Mouse (Mus musculus) midbrain, embryonic 14.5 days (tissue): ENCODE measurements at regions not wholly inside any gene's neighbourhood (a gene's known extent, or its start where the extent isn't known, plus 50 kb on each side); places are given as distances from the start of the nearest gene placed in this dataset.

Experiments used
- ATAC-seq: fragments of 200-750 bp; cut with Nextera tagmentation; 2 replicates; pipeline ENCODE4 v1.8.0; 2017; ENCODE audit warnings: moderate number of reproducible peaks, moderate library complexity; ENCODE audit not compliant: low FRiP score, low TSS enrichment
- DNase-seq: peaks from one replicate; pipeline ENCODE4 v3.0.0-alpha.2; 2015
- H3K27ac ChIP-seq: fragments of 300-500 bp; sonication (generic); replicated peaks from 2 replicates; pipeline ENCODE4 v1.5.1; 2014; ENCODE audit warnings: mild to moderate bottlenecking, low read depth, low read length, moderate library complexity
- H3K27me3 ChIP-seq: fragments of 300-500 bp; sonication (generic); 2 replicates; pipeline ENCODE4 v1.6.1; 2014; ENCODE audit warnings: low read length, control low read depth, mixed read lengths; ENCODE audit not compliant: control insufficient read depth, insufficient read depth
- H3K36me3 ChIP-seq: fragments of 300-500 bp; sonication (generic); 2 replicates; pipeline ENCODE4 v1.6.1; 2014; ENCODE audit warnings: low read length, control low read depth; ENCODE audit not compliant: control insufficient read depth, insufficient read depth
- H3K4me1 ChIP-seq: fragments of 300-500 bp; sonication (generic); 2 replicates; pipeline ENCODE4 v1.6.1; 2014; ENCODE audit warnings: mild to moderate bottlenecking, antibody characterized with exemption, low read length, control low read depth; ENCODE audit not compliant: control insufficient read depth, insufficient read depth
- H3K4me2 ChIP-seq: fragments of 300-500 bp; sonication (generic); 2 replicates; pipeline ENCODE4 v1.6.1; 2014; ENCODE audit warnings: mild to moderate bottlenecking, low read length, moderate library complexity
- H3K4me3 ChIP-seq: fragments of 300-500 bp; sonication (generic); replicated peaks from 2 replicates; pipeline ENCODE4 v1.5.1; 2014; ENCODE audit warnings: low read depth, low read length
- H3K9ac ChIP-seq: fragments of 300-500 bp; sonication (generic); replicated peaks from 2 replicates; pipeline ENCODE4 v1.6.1; 2014; ENCODE audit warnings: mild to moderate bottlenecking, low read length, moderate library complexity
- H3K9me3 ChIP-seq: fragments of 300-500 bp; sonication (generic); 2 replicates; pipeline ENCODE4 v1.6.1; 2016; ENCODE audit warnings: low read length, control low read depth, mixed read lengths; ENCODE audit not compliant: control insufficient read depth
- WGBS: fragments of 180-500 bp; shearing (Covaris S2); extraction: QIAGEN DNeasy Blood & Tissue Kit; methylation state at CpG from one replicate; pipeline ENCODE4 v1.1.7; 2014; 5-methylcytosine and 5-hydroxymethylcytosine counted together

GRCm38 (mm10) chr12:26972495-26973113, 369.8 kb downstream of the Sox11 start:
- ATAC-seq (no peak), DNase-seq (no peak)
- Histone ChIP-seq H3K4me2 (no peak overlapping the region), H3K27me3 (no peaks in the 10 kb centered on the region), H3K36me3 (no peaks in the 10 kb centered on the region), H3K4me1 (peaks cover 14% of the 10 kb centered on the region; the same call in 1 of the 2 replicates), H3K9ac (no peak overlapping the region), H3K9me3 (no peaks in the 10 kb centered on the region), H3K27ac (no peak overlapping the region), H3K4me3 (no peak overlapping the region)
- WGBS, result 90% methylated on average over 4 of the region's 4 CpGs

DNA sequence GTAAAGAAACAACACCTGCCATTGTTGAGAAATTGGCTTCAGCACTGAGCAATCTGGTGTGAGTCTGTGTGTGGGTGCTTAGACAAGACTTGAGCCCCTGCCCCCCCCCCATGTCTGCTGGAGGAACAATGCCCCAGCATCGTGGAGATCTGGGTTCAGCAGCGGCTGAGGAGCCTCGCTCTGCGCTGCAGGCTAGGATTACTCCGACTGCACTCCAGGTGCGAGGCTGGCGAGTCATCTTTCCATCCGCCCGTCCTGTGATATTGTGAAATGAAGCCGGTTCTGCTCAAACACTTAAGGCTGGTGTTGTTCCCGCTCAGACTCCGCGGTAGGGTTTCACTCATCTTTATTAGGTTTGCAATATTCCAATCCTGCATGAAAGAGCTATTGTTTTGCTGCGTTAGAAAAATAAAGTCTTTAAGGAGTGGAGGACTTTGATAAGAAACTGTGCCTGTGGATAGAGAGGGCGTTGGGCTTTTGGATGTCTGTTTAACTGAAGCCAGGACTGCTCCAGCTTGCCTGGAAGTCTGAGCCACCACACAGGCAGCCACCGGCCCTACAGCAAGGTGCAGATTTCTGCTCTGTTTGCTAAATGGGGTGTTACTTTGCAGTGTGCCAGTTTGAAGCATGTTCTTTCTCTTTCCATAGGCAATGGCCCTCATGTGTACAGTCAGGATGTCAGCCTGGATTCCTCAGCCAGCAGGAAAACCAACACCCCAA, 375.2 kb downstream of the Sox11 start:
- Histone ChIP-seq H3K27me3 (no peaks in the 10 kb centered on the region), H3K4me2 (peak overlapping the region; percentile 17; the same call in 1 of the 2 replicates), H3K4me1 (0 out of 2 replicates have a peak, but pooled peaks cover 11% of the 10 kb centered on the region), H3K27ac (peak overlapping the region; percentile 14), H3K9me3 (no peaks in the 10 kb centered on the region), H3K4me3 (no peak overlapping the region), H3K9ac (0 out of 2 replicates have a peak overlapping the region, but pooled peaks have one; percentile 9), H3K36me3 (no peaks in the 10 kb centered on the region)
- DNase-seq (peak; percentile 42), ATAC-seq (no peak)
- 46% methylated on average over 16 of the region's 16 CpGs for WGBS

DNA sequence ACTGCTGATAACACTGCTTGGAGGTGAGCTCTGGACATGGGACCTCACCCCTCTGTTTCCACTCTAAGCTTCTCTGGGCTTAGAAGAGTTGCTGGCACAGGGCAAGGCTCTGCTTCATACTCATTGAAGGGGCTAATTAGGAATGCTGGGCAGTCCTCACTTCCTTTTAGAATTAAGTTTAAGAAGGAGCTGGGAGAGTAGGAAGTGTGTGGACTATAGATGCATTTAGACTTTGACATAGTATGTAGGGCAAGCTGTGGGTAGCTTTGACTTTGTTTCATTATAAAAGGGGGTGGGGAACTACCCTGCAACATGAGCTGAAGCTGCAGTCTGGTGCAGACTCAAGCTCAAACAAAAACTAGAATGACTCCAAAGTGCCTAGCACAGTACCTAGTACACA, 378.5 kb downstream of the Sox11 start:
- no peak overlapping the region for H3K27ac ChIP-seq
- ATAC-seq, result no peak
- no peaks in the 10 kb centered on the region for H3K9me3 ChIP-seq
- H3K27me3 ChIP-seq, result no peaks in the 10 kb centered on the region
- H3K4me2 ChIP-seq, result no peak overlapping the region
- no peaks in the 10 kb centered on the region for H3K36me3 ChIP-seq
- H3K9ac ChIP-seq, result no peak overlapping the region
- H3K4me1 ChIP-seq, result 0 out of 2 replicates have a peak, but pooled peaks cover 11% of the 10 kb centered on the region
- H3K4me3 ChIP-seq, result no peak overlapping the region
- DNase-seq, result no peak

- H3K27ac ChIP-seq, result no peak overlapping the region
- no peak for DNase-seq
- H3K9me3 ChIP-seq, result no peaks in the 10 kb centered on the region
- H3K4me3 ChIP-seq, result no peak overlapping the region
- 62% methylated on average over 2 of the region's 2 CpGs for WGBS
- no peak overlapping the region for H3K4me2 ChIP-seq
- H3K4me1 ChIP-seq, result peaks cover 22% of the 10 kb centered on the region; the same call in 1 of the 2 replicates
- ATAC-seq, result no peak
- no peaks in the 10 kb centered on the region for H3K36me3 ChIP-seq
- H3K27me3 ChIP-seq, result no peaks in the 10 kb centered on the region
- H3K9ac ChIP-seq, result no peak overlapping the region
Observed at GRCm38 (mm10) chr12:26939831-26940230, 402.5 kb downstream of the Sox11 start.

- no peak overlapping the region for H3K4me2 ChIP-seq
- H3K36me3 ChIP-seq, result no peaks in the 10 kb centered on the region
- no peaks in the 10 kb centered on the region for H3K27me3 ChIP-seq
- no peaks in the 10 kb centered on the region for H3K9me3 ChIP-seq
- peak overlapping the region; percentile 76 for H3K27ac ChIP-seq
- no peak overlapping the region for H3K4me3 ChIP-seq
- H3K9ac ChIP-seq, result no peak overlapping the region
- WGBS, result 66% methylated on average over 3 of the region's 3 CpGs
- peak; percentile 30 for DNase-seq
- no peak for ATAC-seq
- H3K4me1 ChIP-seq, result peaks cover 22% of the 10 kb centered on the region; the same call in 1 of the 2 replicates
Observed at GRCm38 (mm10) chr12:26937836-26938235, 404.5 kb downstream of the Sox11 start.

GRCm38 (mm10) chr12:26936696-26937458, 405.5 kb downstream of the Sox11 start:
- Histone ChIP-seq H3K27me3 (no peaks in the 10 kb centered on the region), H3K9ac (no peak overlapping the region), H3K9me3 (no peaks in the 10 kb centered on the region), H3K36me3 (no peaks in the 10 kb centered on the region), H3K27ac (peak overlapping the region; percentile 76), H3K4me3 (no peak overlapping the region), H3K4me2 (no peak overlapping the region), H3K4me1 (peaks cover 22% of the 10 kb centered on the region; the same call in 1 of the 2 replicates)
- WGBS, result 18% methylated on average over 5 of the region's 5 CpGs
- DNase-seq, result peak; percentile 76
- ATAC-seq, result peak; percentile 53; the same call in 1 of the 2 replicates

- no peak overlapping the region for H3K4me3 ChIP-seq
- H3K36me3 ChIP-seq, result no peaks in the 10 kb centered on the region
- H3K9ac ChIP-seq, result no peak overlapping the region
- no peak overlapping the region for H3K27ac ChIP-seq
- ATAC-seq (no peak), DNase-seq (no peak)
- no peaks in the 10 kb centered on the region for H3K4me1 ChIP-seq
- H3K9me3 ChIP-seq, result no peaks in the 10 kb centered on the region
- H3K27me3 ChIP-seq, result no peaks in the 10 kb centered on the region
- 70% methylated on average over 7 of the region's 7 CpGs for WGBS
- H3K4me2 ChIP-seq, result no peak overlapping the region
Observed at GRCm38 (mm10) chr12:26930155-26930867, 412.1 kb downstream of the Sox11 start.

- ATAC-seq (no peak), DNase-seq (no peak)
- Histone ChIP-seq H3K4me1 (peaks cover 21% of the 10 kb centered on the region), H3K9me3 (no peaks in the 10 kb centered on the region), H3K36me3 (no peaks in the 10 kb centered on the region), H3K4me2 (no peak overlapping the region), H3K4me3 (no peak overlapping the region), H3K27ac (no peak overlapping the region), H3K9ac (no peak overlapping the region), H3K27me3 (no peaks in the 10 kb centered on the region)
- 85% methylated on average over 1 of the region's 1 CpGs for WGBS
Observed at GRCm38 (mm10) chr12:26906126-26906525, 436.2 kb downstream of the Sox11 start.
